Mouse (Mus musculus) B cell, adult 2 months (primary cell): Measurements from ENCODE around the gene Gm10024.
"Not testable (repeated sequence)": the region's sequence is repeated elsewhere in the genome, so short reads cannot be mapped to it uniquely, and the experiment has no call there.

Experiments used
- DNase-seq, 2 experiments: peaks; one replicate each; pipeline ENCODE4 v3.0.0; 2022

The Gm10024 gene

GRCm38 (mm10) chr10:77738929-77739328 is 27.7 kb downstream of the Gm10024 start:
- no peak for DNase-seq

GRCm38 (mm10) chr10:77741924-77742688 is 30.8 kb downstream of the Gm10024 start, which contains the start of gene Gm18596:
TSS of gene Gm18596 (minus strand) at chr10:77742638.
- not testable (repeated sequence) for DNase-seq

GRCm38 (mm10) chr10:77750686-77751085 is 39.4 kb downstream of the Gm10024 start:
- not testable (repeated sequence) for DNase-seq

- DNase-seq, result not testable (repeated sequence)
Measured at GRCm38 (mm10) chr10:77751254-77751653, 40.0 kb downstream of the Gm10024 start, which contains the start of gene Gm9736. TSS of gene Gm9736 (minus strand) at chr10:77751354.

GRCm38 (mm10) chr10:77752312-77752711 is 41.1 kb downstream of the Gm10024 start:
- DNase-seq, result not testable (repeated sequence)

- no peak for DNase-seq
Measured at GRCm38 (mm10) chr10:77753448-77753847, 42.2 kb downstream of the Gm10024 start.

GRCm38 (mm10) chr10:77759582-77759981 is 48.3 kb downstream of the Gm10024 start, which contains the start of gene Gm3233:
TSS of gene Gm3233 (minus strand) at chr10:77759682.
- DNase-seq, result not testable (repeated sequence)
